Mouse (Mus musculus) heart, adult 2 months (tissue): ENCODE measurements around the gene Tenm4. TPM values are rescaled to one million over a fixed set of nuclear protein-coding genes. Genes with fewer than 3 reads are reported as not detected.

ENCODE experiments used
- DNase-seq, 2 experiments: peaks; one replicate each; pipeline ENCODE4 v3.0.0; 2021
- H3K27ac ChIP-seq: fragments of 200-600 bp; 2 replicates; pipeline ENCODE4 v1.8.1; 2022
- H3K27me3 ChIP-seq: fragments of 200-500 bp; 2 replicates; pipeline ENCODE4 v1.6.1; 2012; ENCODE audit warnings: mild to moderate bottlenecking, low read length, inconsistent platforms, mixed read lengths; ENCODE audit not compliant: control insufficient read depth, insufficient read depth
- H3K36me3 ChIP-seq: fragments of 200-500 bp; 2 replicates; pipeline ENCODE4 v1.6.1; 2012; ENCODE audit warnings: low read length, inconsistent platforms; ENCODE audit not compliant: control insufficient read depth, insufficient read depth
- H3K4me1 ChIP-seq: fragments of 200-500 bp; 2 replicates; pipeline ENCODE4 v1.6.1; 2011; ENCODE audit warnings: low read length; ENCODE audit not compliant: control insufficient read depth, insufficient read depth
- H3K4me3 ChIP-seq: fragments of 200-600 bp; 2 replicates; pipeline ENCODE4 v1.8.1; 2022
- H3K79me2 ChIP-seq: fragments of 200-500 bp; replicated peaks from 2 replicates; pipeline ENCODE4 v1.6.1; 2012; ENCODE audit warnings: mild to moderate bottlenecking, inconsistent platforms, low read length, moderate library complexity, mixed read lengths; ENCODE audit not compliant: control insufficient read depth, insufficient read depth
- H3K9ac ChIP-seq: fragments of 200-500 bp; 2 replicates; pipeline ENCODE4 v1.6.1; 2012; ENCODE audit warnings: low read depth, mild to moderate bottlenecking, control low read depth, inconsistent platforms, low read length, mixed read lengths
- CTCF ChIP-seq: fragments of 200-600 bp; IDR thresholded peaks from 2 replicates; pipeline ENCODE4 v1.8.1; 2022; ENCODE audit warnings: antibody characterized with exemption, mild to moderate bottlenecking, moderate library complexity
- EP300 ChIP-seq: fragments of 200-500 bp; IDR thresholded peaks from 2 replicates; pipeline ENCODE4 v1.6.1; 2011; ENCODE audit warnings: low read depth, low read length, control low read depth; ENCODE audit not compliant: insufficient read depth
- POLR2A ChIP-seq: fragments of 200-500 bp; IDR thresholded peaks from 2 replicates; pipeline ENCODE4 v1.6.1; 2011; ENCODE audit warnings: mild to moderate bottlenecking, low read depth, low read length, control low read depth; ENCODE audit not compliant: insufficient read depth
- WGBS: fragments of 180-500 bp; shearing (Covaris S2); methylation state at CpG from one replicate; pipeline ENCODE4 v1.1.7; 2018; 5-methylcytosine and 5-hydroxymethylcytosine counted together
- intact Hi-C: fragments of 180-260 bp; cut with DNase I; formaldehyde crosslinking; loops from one replicate; pipeline ENCODE4 v1.15.1; 2025
- polyA plus RNA-seq: library from polyadenylated mRNA; depleted of rRNA; stranded (reverse); fragments of >200 nt; gene quantifications from 2 replicates; pipeline ENCODE4 v1.2.3, GENCODE M21; 2012
- total RNA-seq, 2 experiments: library from RNA; stranded (reverse); gene quantifications; 2 replicates each; pipeline ENCODE4 v1.2.3; 2021

Gene Tenm4
- total and polyA plus RNA-seq, 3 experiments: 0.34 to 1.3 (median 0.74) TPM

DNA sequence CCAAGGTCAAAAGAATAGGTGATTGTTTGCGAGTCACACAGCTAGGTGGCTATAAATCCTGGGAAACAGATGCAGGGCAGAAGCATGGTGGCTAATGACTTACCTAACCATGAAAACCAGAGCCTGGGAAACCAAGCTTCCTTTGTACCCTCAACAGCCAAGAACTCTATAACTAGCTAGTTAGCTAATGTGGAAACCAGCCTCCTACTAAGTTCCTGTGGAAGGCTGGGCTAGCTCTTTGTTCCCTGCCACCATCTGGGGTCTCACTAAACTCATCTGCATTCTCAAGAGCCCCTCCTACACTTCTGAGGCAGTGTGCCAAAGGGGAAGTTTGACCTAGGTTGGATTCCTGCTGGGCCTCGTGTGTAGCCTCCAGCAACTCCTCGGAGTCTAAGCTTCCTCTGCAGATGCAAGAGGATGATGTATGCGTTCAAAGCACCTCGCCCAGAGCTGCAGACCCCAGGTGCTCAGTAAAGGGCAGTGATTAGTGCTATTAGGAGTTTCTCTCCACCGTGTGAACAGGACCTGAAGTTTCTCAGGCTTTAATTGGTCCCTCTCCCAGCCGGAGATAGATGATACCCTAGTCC lies 719.1 kb downstream of the Tenm4 start:
- Histone ChIP-seq H3K79me2 (no peaks in the 10 kb centered on the region), H3K9ac (no peak overlapping the region), H3K27ac (no peak overlapping the region), H3K4me3 (no peak overlapping the region), H3K27me3 (no peaks in the 10 kb centered on the region), H3K4me1 (no peaks in the 10 kb centered on the region), H3K36me3 (no peaks in the 10 kb centered on the region)
- intact Hi-C loops: no loop called here
- DNase-seq: no peak
- WGBS: 50% methylated on average over 7 of the region's 7 CpGs
- TF ChIP-seq POLR2A: no peak
- no peak for TF ChIP-seq EP300
- no peak for TF ChIP-seq CTCF

DNA sequence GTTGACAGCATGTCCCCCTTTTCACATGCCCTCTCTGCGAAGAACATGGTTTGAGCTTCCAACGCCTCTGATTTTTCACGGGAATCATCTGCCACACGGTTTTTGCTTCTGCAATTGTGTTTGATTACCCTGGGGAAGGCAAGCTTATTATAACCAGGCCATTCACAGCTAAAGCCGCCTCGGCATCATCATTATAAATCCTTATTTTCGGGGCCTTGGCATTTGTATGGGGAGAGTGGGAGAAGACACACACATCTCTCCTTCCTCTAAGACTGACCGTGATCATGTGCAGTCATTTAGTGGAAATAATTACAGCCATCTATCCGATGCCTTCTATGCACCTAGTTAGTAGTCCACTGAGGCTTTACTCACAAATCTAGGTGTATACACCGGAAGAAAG lies 719.9 kb downstream of the Tenm4 start:
- TF ChIP-seq EP300 (no peak), CTCF (no peak), POLR2A (no peak)
- Histone ChIP-seq H3K36me3 (no peaks in the 10 kb centered on the region), H3K27me3 (no peaks in the 10 kb centered on the region), H3K4me3 (no peak overlapping the region), H3K27ac (no peak overlapping the region), H3K4me1 (no peaks in the 10 kb centered on the region), H3K79me2 (no peaks in the 10 kb centered on the region), H3K9ac (no peak overlapping the region)
- WGBS: 92% methylated on average over 10 of the region's 10 CpGs
- DNase-seq: no peak
- intact Hi-C loops: no loop called here

DNA sequence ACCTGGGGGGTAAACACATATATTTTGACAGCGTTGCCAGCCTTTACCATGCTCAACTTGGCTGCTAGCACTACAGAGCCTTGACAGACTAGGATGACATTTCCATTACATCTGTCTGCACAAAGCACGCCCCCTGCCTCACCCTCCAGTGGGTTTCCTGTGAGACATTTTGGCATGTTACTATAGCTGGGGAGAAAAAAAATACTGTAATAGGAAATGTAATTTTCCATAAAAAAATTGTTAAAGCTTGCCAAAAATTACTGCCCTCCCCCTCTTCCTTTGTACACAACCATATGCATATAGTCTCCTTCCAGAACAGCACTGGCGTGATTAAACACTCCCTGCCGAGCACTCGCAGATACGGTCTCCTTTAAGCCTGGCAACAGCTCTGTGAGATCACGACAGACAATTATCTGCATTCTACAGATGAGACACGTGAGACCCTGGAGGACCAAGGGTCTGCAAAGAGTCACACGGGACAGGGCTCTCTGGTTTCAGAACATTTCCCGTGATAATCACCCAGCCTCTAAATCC lies 728.1 kb downstream of the Tenm4 start:
- H3K79me2 ChIP-seq: no peaks in the 10 kb centered on the region
- no peak for TF ChIP-seq EP300
- no peak for TF ChIP-seq CTCF
- no peak for TF ChIP-seq POLR2A

DNA sequence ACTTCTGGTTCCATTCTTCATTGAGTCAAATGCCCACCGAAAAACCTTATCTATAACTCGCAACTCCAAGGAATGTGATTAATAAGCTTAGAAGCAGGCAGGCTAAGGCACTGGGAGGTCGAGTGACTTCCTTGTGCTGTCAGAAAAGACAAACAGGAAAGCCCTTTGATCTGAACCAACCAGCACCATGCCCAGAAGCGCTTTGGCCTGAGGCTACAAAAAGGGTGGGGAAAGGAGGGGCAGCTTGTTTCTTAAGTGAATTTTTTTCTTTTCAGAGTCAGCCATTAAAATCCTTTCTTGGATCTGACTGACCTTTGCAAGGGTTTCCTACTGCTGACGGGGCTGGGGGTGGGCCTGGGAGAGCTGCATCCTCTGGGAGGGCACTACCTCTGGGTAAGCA lies 731.1 kb downstream of the Tenm4 start:
- H3K9ac ChIP-seq: no peak overlapping the region
- 60% methylated on average over 5 of the region's 5 CpGs for WGBS
- no peaks in the 10 kb centered on the region for H3K36me3 ChIP-seq
- no peak for DNase-seq
- no peaks in the 10 kb centered on the region for H3K27me3 ChIP-seq
- intact Hi-C loops: no loop called here
- TF ChIP-seq CTCF (no peak), EP300 (no peak), POLR2A (no peak)
- H3K79me2 ChIP-seq: no peaks in the 10 kb centered on the region
- no peaks in the 10 kb centered on the region for H3K4me1 ChIP-seq
- H3K27ac ChIP-seq: no peak overlapping the region
- H3K4me3 ChIP-seq: no peak overlapping the region

More for the DNA sequence above, 728.1 kb downstream of the Tenm4 start:
- 20% methylated on average over 10 of the region's 10 CpGs for WGBS
- Histone ChIP-seq H3K4me1 (no peaks in the 10 kb centered on the region), H3K4me3 (no peak overlapping the region), H3K36me3 (no peaks in the 10 kb centered on the region), H3K27me3 (no peaks in the 10 kb centered on the region), H3K27ac (no peak overlapping the region), H3K9ac (no peak overlapping the region)
- DNase-seq: no peak
- intact Hi-C loops: no loop called here

DNA sequence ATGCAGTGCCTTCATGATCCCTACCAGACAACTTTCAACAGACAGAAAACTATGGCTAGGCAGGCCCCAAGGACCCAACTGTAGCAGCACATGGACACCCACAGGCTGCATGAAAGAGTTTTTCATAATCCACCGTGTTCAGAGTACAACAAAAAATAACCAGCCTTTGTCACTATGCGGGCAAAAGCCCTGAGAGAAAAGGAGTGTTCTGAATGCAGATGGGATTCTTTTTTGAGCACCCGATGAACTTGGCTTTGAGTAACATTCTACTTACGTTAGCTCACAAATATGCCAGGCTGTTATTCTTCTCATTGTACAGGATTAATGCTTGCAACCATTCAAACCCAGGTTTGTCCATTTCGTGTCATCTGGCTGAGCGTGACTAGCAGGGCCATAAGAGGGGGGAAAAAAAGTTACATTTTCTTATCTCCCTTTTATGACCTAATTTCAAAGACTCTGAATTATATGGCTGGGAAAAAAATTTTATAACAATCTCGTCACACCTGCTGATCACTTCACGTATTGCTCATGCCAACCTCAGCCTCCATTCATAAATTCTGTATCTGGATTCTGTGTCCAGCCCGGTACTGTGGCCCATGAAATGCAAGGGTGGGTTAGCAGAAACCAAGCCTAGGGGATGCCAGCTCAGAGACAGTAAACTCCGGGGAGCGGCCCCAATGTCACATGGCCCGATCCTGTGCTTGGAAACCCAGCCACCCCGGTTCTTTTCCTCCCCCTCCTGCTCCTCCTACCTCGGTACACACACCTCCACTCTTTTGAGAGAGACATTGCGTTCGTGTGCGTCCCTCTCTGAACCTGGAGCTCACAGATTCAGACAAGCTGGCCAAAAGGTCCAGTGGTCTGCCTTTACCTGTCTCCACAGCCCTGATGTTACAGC lies 732.3 kb downstream of the Tenm4 start:
- Histone ChIP-seq H3K79me2 (no peaks in the 10 kb centered on the region), H3K27ac (no peak overlapping the region), H3K27me3 (no peaks in the 10 kb centered on the region), H3K4me3 (no peak overlapping the region), H3K9ac (no peak overlapping the region), H3K36me3 (no peaks in the 10 kb centered on the region), H3K4me1 (no peaks in the 10 kb centered on the region)
- WGBS: 89% methylated on average over 17 of the region's 17 CpGs
- TF ChIP-seq EP300: no peak
- no peak for TF ChIP-seq CTCF
- no peak for TF ChIP-seq POLR2A
- no peak for DNase-seq
- intact Hi-C loops: no loop called here

DNA sequence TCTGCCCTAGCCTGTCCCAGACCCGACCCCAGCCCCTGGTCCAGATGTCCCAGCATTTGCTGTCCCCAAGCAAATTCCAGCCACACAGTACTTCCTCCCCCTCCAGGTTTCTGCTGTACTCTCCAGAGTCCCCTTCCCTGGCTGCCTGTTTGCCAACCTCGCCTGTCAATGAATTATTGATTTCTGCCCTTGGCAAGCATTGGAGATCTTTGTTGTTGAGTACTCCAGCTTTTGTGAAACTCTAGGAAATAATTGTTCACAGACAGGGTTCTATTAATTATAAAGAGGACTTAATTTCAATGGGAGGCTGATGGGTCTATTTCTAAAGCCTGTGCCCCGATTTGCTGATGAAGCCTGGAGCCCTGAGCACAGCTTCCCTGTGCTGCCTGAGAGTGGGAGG lies 733.4 kb downstream of the Tenm4 start:
- intact Hi-C loops: no loop called here
- TF ChIP-seq CTCF (no peak), POLR2A (no peak), EP300 (no peak)
- Histone ChIP-seq H3K27ac (no peak overlapping the region), H3K27me3 (no peaks in the 10 kb centered on the region), H3K79me2 (no peaks in the 10 kb centered on the region), H3K36me3 (no peaks in the 10 kb centered on the region), H3K4me1 (no peaks in the 10 kb centered on the region), H3K9ac (no peak overlapping the region), H3K4me3 (no peak overlapping the region)
- 66% methylated on average over 3 of the region's 3 CpGs for WGBS
- DNase-seq: no peak
